Mouse (Mus musculus): ENCODE results near the gene Atxn7l1.

GRCm38 (mm10) chr12:33235771-33236323, 88.4 kb downstream of the Atxn7l1 start:
- TF ChIP-seq POLR2A (IDR thresholded peaks at IDR 0.05; ENCODE audit: low read depth, low read length) (no peak), CTCF (conservative IDR thresholded peaks at IDR 0.05; ENCODE audit: insufficient read depth, insufficient read length, low read depth, low read length) (no peak)

Data from kidney, adult 2 months (tissue).